Mouse (Mus musculus): ENCODE data around the gene Tmbim7. TPM values are rescaled to one million over a fixed set of nuclear protein-coding genes. Genes with fewer than 3 reads are reported as not detected.
"Not testable (repeated sequence)": the region's sequence is repeated elsewhere in the genome, so short reads cannot be mapped to it uniquely, and the experiment has no call there.

Gene Tmbim7
- not detected for total RNA-seq (2021)
- long read RNA-seq: 0 reads

DNA sequence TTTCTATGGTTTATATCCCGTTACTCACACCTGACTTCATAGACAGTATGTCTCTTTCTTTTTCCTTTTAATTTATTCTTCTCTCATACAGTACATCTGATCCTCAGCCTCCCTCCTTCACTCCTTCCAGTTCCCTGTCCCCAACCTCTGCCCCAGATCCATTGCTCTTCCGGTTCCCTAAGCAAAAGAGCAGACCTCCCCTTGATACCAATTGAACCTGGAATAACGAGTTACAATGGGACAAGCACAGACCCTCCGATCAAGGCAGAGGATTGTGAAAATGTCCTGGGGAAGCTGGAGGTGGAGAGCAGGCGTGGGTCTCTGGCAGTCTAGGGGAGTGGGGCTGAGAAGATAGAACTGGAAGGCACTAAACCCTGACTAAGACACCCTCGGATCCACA is at the start of gene Tmbim7:
Gene Tmbim7 (plus strand): TSS at position 301 of the 400 bp plus-strand sequence.
- no peak for DNase-seq (ENCODE audit: low spot score in 2 of 2)

DNA sequence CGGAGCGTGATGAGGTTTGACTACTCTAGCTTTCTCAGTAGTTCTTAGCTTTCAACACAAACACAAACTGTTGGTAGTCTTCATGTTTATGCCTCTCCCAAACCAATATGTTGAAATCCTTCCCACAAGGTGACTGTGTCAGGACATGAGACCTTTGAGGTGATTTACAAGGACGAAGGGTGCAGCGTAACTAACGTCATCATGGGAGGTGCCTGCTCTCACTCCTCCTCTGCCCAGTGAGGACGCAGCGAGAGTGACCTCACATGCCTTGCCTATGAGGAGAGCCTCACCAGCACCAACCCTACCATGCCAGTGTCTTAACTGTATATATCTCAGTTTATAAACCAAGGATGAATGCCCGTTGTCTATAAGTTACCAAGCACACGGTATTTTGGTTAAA is 43.9 kb upstream of the Tmbim7 start:
- DNase-seq (ENCODE audit: low spot score in 2 of 2): no peak

DNA sequence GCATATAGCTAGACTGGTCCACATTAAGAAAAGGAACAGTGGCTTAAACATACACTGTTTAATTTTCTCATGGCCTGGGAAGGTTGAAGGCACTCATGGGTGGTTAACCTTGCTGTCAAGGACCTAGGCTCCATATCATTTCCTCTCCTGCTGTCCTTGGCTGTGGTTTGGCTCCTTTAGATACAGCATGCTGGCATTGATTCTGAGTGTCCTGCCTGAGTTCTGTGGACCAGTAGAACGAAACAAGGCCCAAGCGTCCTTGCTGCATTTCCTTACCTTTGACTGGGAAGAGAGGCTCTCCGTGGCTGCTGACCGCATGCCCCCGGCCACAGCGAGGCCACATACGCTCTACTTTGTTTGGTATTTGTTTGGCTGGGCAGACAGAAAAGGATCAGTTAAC is 41.7 kb upstream of the Tmbim7 start:
- DNase-seq (ENCODE audit: low spot score in 2 of 2): no peak

DNA sequence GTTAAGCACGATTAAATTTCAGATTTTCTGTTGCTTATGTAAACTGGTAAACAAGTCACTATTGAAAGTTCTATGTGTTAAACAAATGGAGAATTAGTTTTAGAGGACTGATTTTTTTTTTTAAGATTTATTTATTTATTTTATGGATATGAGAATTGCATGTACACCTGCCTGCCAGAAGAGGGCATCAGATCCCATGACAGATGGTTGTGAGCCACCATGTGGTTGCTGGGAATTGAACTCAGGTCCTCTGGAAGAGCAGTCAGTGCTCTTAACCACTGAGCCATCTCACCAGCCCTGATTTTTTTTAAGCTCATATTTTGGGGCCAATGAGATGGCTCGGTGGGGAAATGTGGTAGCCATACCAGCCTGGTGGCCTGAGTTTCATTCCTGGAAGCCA is 39.1 kb upstream of the Tmbim7 start:
- not testable (repeated sequence) for DNase-seq (ENCODE audit: low spot score in 2 of 2)

DNA sequence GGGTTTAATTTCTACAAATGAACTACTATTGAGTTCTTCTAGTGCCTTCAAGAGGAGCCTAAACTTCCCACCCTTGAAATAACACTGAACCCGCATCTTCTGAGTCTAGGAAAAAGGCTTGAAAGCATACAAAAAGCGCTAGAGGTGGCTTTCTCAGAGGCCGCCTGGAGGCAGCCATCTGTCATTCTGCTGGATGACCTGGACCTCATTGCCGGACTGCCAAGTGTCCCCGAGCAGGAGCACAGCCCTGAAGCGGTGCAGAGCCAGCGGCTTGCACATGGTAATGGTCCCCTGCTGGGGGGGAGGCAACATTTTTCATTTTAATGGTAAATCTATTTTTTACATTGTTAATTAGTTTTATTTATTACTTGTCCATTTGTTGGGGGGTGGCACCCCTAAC is 30.5 kb upstream of the Tmbim7 start:
- DNase-seq (ENCODE audit: low spot score in 2 of 2): no peak

DNA sequence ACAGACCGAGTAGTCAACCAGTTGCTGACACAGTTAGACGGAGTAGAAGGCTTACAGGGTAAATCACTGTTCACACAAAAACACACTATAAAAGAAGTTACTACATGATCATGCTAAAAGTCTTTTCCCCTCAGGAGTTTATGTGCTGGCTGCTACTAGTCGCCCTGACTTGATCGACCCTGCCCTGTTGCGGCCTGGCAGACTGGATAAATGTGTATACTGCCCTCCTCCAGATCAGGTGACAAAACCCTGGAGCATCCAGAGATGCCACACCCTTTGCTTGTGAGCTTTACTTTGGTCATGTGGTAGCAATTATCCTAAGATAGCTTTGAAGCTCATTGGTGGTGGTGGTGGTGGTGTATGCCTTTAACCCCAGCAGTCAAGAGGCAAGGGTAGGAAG is 20.9 kb upstream of the Tmbim7 start:
- no peak for DNase-seq (ENCODE audit: low spot score in 2 of 2)

DNA sequence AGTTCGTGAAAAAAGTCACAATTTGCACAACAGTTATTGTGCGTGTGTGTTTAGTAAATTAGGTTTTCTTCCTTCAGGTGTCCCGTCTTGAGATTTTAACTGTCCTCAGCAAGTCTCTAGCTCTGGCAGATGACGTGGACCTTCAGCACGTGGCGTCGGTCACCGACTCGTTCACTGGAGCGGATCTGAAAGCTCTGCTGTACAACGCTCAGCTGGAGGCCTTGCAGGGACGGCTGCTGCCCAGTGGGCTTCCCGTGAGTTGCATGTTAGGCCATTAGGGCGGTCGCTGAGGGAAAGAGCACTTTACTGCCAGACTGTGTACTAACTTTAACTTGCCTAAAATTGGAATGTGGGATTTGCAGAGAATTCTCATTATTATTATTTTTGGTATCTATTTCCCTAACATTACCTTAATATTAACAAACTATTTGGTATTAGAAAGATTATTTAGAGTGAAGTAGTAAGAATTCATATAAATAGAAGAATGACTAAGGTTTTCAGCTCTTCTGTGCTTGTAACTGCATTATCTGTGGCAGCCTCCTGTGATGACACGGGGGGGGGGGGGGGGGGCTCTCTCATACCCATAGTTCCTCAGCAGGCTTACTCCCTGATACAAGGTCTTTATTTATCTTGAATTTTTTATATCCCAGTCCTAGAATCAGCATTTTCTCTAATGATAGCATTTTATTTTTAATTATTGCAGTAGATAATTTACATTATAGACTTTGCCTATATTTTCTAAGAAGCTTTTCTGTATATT is 19.3 kb upstream of the Tmbim7 start:
- DNase-seq (ENCODE audit: low spot score in 2 of 2): no peak

DNA sequence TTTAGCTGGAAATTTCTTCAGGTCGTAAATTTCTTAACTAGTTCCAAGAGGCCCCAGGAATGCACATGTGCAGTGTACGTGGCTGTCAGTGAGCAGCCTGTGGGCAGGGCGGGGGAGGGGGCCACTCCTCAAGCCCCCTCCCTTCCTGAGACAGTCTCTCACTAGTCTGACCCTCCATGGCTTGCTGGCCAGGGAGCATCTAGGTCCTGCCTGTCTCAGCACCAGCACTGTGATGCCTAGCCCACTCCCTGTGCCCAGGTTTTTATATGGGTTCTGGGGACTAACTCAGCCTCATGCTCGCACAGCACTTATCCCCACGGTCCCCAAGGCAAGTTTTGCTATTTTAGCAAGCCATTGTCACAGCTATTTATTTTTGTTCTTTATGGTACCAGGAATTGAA is 18.7 kb upstream of the Tmbim7 start:
- no peak for DNase-seq (ENCODE audit: low spot score in 2 of 2)

DNA sequence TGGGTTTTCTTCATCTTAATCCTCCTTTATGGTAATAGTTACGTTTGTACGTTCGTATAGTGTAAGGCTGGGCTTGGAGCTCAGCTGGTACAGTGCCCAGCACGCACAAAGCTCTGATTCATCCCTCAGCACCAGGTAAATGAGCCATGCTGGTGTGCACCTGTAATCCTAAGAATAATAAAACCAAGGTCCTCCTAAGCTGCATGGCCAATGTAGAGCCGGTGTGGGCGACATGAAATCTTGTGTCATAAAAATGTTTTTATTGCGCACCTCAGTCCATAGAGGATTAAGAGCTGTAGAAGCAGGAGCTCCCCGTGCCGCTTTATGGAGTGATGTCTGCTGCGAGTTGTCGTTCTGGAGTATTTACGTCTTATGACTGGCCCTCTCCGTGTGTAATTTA is 17.7 kb upstream of the Tmbim7 start:
- DNase-seq (ENCODE audit: low spot score in 2 of 2): no peak

DNA sequence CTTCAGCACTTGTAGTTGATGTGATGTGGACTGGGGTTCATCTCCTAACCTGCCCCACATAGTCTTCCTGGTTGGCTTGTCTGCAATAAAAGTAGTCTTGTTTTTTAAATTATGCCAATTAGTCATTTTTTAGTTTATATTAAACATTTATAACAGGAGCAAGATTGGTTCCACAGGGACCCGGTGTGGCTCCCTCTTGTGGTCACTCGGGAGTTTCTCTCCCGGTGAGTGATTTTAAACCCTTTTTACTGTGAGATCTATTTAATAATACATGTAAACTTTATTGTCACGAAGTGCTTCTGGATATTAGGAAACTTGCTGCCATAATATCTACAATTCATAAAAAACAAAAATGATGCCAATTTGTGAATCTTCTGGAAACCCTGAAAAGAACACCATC is 17.0 kb upstream of the Tmbim7 start:
- DNase-seq (ENCODE audit: low spot score in 2 of 2): no peak

DNA sequence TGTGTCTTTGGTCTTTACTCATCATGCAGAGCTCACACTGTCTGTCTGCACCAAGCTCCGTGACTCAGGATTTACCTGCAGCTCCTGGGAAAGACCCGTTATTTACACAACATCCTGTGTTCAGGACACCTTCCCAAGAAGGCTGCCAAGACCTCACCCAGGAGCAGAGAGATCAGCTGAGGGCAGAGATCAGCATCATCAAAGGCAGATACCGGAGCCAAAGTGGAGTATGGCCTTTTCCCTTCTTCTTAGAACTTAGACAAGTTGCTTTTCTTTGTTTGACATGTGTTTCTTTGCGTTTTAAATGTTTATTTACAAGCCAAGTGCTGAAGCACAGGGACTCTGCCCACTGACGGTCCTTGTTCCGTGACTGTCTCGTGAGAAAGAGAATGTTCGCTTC is 15.7 kb upstream of the Tmbim7 start:
- DNase-seq (ENCODE audit: low spot score in 2 of 2): no peak

DNA sequence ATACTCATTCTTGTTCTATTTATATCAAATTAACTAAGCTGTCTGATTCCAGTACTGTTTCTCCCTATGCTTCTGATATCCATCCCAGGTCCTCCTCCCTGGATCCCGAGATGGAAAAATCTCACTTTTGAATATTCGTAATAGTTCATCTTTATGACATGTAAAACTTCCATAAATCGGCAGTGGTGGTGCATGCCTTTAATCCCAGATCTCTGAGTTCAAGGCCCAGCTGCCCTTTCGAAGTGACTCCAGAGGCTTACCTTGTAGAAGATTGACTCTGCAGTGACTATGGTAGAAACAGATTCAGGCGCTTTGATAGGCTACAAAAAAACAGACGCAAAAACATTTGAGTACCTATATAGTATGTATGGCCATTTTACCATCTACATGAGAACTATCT is 6.4 kb upstream of the Tmbim7 start:
- no peak for DNase-seq (ENCODE audit: low spot score in 2 of 2)

DNA sequence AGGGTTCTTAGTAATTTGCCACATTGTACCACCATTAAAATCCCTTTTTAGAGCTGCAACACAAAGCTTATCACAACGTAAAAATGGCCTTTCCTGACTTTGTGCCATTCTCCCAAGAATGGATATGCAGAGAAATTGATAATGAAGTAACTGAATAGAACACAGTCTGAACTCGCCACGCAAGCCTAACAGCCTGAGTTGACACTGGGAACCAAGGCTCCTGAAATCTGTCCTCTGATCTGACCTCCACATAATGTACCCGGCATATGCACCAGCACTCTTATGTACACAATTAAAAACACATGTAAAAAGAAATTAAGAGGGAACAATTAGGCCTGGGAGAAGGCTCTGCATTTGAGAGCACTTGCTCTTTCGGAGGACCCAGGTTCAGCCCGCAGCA is 5.7 kb upstream of the Tmbim7 start:
- DNase-seq (ENCODE audit: low spot score in 2 of 2): no peak

DNA sequence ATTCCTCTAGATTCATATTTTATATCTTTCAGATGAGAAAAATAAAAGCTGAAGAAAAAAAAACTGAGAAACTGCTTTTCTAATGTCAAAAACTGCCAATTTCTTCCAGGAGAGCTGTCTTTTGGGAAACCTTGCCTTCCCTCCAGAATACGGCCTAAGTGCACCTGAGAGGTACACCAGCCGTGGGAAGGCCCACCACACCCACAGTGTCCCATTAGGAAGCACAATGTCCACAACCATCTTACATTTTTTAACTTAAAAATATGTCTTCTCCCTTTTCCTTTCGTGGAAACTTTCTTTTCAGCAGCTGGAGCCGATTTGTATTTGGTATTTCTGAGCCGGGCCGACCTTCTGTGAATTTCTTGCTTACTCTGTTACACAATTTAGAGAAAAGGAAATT is 4.4 kb upstream of the Tmbim7 start:
- DNase-seq (ENCODE audit: low spot score in 2 of 2): no peak

DNA sequence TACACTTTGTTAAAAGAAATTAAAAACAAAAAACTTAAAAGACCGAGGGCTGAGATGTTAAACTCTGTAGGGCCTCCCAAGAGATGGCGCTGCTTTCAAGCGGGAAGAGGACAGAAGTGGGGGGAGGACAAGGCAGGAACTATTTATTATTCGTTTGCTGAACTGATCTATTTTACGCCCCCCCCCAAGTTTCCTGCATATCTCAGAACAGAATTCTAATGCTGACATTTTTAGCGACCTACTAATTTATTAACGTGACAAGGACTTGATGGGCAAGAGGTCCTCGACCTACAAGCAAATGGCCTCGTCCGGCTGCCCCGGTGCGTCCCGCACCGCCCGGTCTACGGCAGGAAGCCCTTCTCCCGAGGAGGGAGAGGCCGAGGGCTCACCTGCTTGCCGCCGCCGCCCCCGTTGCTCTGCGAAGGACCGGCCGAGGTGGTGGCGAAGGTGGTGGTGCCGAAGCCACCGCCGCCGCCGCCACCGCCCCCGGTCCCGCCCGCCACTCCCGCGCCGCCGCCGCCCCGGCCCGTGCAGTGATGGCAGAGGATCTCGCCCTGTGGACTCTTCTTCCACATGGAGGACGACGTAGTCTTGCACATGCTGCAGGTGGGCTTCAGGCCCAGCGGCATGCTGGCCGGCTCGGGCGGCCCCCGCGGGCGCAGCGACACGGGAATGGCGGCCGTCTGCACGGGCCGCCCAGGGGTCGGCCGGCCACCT is 3.8 kb upstream of the Tmbim7 start:
- DNase-seq (ENCODE audit: low spot score in 2 of 2): peak in 1 of 2 experiments; percentile 67

DNA sequence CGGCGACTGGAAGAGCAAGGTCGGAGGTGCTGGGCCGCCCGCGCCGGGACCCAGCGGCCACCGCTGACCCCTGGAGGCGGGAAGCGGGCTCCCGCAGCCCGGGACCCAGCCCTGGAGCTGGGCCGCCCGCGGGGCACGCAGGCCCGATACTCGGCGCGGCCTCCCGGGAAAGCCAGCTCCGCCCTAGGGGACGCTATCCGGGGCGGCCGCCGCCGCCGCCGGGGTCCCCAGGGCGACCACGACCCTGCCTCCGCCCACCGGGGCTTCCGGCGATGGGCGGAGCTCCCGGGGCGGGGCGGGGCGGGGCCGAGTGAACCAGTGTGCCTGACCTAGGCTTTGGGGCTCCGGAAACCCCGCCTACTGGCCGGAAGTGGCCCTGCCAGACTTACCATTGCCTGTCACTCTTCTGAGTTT is 3.3 kb upstream of the Tmbim7 start:
- DNase-seq (ENCODE audit: low spot score in 2 of 2): peak; percentile 64 to 88

DNA sequence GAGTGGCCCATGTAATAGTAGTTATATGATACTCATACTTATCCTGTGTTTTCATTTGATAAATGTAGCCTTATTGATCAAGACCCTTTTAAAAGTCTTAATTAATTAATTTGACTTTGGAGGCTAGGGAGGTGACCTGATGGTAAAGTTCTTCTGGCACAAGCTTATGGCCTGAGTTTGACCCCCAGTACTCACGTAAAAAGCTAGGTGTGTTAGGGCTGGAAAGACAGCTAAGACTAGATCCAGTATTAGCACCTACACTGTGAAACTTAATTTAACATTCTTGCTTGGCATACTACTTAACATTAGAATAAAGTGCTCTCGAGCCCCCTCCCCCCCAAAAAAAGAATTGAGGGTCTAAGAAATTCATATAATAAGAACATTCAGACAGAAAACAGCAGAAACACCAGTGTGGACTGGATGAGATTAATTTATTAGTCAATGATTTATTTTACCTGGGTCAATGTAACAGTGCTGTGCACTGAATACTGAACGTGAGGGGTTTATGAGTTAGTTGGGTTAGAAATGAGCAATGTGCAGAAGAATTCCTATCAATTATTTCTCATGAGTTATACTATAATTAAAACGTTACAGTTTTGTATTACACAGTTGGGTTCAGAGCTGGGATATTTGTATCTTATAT is 2.7 kb upstream of the Tmbim7 start:
- DNase-seq (ENCODE audit: low spot score in 2 of 2): no peak

DNA sequence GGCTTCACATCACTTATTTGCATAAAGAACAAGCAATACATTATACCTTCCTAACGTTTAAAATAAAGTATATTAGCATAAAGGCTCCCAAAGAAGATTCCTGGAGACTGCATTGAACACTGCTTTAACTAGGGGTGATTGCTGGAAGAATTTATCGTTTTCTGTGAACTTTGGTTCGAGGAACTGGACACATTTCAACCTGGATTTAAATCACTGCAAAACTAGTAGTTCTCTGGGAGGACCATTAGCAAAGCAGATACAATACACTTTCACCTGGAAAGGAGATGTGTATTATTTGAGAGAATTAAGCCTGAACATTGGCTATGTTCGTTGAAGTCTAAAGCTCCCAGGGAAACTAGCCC is 2.2 kb upstream of the Tmbim7 start:
- DNase-seq (ENCODE audit: low spot score in 2 of 2): no peak

DNA sequence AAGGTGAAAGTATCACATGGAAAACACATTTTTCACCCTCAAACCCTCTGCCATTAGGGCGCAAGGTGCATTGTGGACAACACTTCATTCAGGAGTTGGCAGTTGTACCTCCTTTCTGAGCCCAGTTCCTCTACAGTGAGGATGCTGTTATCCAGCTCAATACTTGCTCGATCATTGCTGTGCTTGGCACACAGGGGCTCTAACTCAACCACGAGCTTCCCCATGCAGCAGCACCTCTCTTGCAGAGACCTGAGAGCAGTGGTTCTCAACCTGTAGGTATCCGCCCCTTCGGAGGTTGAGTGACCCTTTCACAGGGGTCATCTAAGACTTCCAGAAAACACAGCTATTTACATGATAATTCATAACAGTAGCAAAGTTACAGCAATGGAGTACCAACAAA is 640 bp downstream of the Tmbim7 start:
- no peak for DNase-seq (ENCODE audit: low spot score in 2 of 2)

DNA sequence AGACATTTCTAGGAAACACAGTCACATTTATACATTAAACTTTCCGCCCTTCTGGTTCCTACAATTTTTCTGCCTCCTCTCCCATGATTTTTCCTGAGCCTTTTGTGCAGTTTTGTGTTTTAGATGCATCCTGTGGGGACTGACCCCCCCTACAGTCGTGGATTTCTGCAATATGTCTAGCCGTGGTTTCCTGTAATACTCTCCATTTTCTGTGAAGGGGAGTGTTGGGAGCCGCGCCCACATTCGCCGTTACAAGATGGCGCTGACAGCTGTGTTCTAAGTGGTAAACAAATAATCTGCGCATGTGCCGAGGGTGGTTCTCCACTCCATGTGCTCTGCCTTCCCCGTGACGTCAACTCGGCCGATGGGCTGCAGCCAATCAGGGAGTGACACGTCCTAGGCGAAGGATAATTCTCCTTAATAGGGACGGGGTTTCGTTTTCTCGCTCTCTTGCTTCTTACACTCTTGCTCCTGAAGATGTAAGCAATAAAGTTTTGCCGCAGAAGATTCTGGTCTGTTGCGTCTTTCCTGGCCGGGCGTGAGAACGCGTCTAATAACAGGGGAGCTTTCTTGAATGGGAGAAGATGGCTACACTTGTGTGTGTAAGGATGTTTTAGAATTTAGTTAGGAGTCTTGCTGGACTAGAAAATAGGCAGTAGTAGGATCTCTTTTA is 2.1 kb downstream of the Tmbim7 start:
- not testable (repeated sequence) for DNase-seq (ENCODE audit: low spot score in 2 of 2)

DNA sequence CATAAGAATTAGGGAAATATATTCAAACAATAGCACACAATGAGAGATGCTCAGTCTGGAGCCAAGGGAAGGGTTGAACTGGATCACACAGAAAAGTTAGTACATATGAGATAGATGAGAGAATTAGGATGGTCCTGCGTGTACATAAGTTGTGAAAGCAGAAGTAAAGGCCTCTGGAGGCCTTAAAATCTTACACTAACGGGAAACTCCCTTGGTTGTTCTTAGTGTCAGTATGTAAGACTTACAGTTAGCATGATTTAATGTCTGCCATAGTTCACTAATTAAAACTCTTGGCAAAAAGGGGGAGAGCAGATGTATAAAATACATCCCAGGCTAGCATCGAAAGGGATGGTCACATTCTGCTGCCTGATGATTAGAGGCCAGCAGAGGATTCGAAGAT is 2.8 kb downstream of the Tmbim7 start:
- DNase-seq (ENCODE audit: low spot score in 2 of 2): no peak

DNA sequence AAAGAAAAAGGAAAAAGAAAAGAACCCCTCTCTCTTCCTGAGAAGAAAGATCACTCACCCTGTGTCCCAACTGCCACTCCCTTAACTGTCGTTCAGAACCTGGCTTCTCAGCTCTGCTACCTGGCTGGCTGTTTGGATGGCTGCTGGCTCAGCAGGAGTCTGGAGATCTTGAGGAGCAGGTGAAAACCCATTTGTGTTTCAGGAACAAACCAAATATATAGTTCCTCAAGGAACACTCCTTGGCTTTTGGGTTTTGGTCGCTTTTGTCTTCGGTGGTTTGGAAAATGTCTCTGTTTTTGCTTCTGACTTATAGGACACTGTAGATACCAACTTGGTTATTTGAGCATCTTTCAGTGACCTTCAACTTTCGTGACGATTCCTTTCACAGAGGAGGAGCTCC is 6.1 kb downstream of the Tmbim7 start, which contains the start of gene Gatad1:
Gene Gatad1 (minus strand): TSS at position 101 of the 400 bp plus-strand sequence.
- DNase-seq (ENCODE audit: low spot score in 2 of 2): no peak
